Mouse (Mus musculus): ENCODE measurements at regions not wholly inside any gene's neighbourhood (a gene's known extent, or its start where the extent isn't known, plus 50 kb on each side); places are given as distances from the start of the nearest gene placed in this dataset.

- no peak for ATAC-seq
- Histone ChIP-seq H3K9me3 (ENCODE audit: control insufficient read depth) (no peaks in the 10 kb centered on the region), H3K9ac (ENCODE audit: low read depth, low read length) (no peak overlapping the region), H3K4me1 (replicated peaks; ENCODE audit: control insufficient read depth, insufficient read depth, low read length) (no peaks in the 10 kb centered on the region), H3K4me3 (ENCODE audit: low read depth, low read length) (no peak overlapping the region), H3K27ac (ENCODE audit: low read depth, low read length) (no peak overlapping the region), H3K4me2 (replicated peaks; ENCODE audit: low read depth) (peak overlapping the region; percentile 27; the same call in 1 of the 2 replicates), H3K27me3 (replicated peaks; ENCODE audit: control insufficient read depth, insufficient read depth, low read length) (no peaks in the 10 kb centered on the region), H3K36me3 (ENCODE audit: control insufficient read depth, insufficient read depth) (no peaks in the 10 kb centered on the region)
- no peak for TF ChIP-seq CTCF (IDR thresholded peaks at IDR 0.05; ENCODE audit: low read depth)
- 49% methylated on average over 12 of the region's 12 CpGs for WGBS
These were observed 137.5 kb upstream of the Btg1 start for GRCm38 (mm10) chr10:96479350-96479749.

- no peak overlapping the region for H3K27ac ChIP-seq (ENCODE audit: low read depth, low read length)
- 0 out of 2 replicates have a peak overlapping the region, but pooled peaks have one; percentile 27 for H3K4me2 ChIP-seq (replicated peaks; ENCODE audit: low read depth)
- H3K9ac ChIP-seq (ENCODE audit: low read depth, low read length), result no peak overlapping the region
- no peak overlapping the region for H3K4me3 ChIP-seq (ENCODE audit: low read depth, low read length)
- no peaks in the 10 kb centered on the region for H3K4me1 ChIP-seq (replicated peaks; ENCODE audit: control insufficient read depth, insufficient read depth, low read length)
- H3K9me3 ChIP-seq (ENCODE audit: control insufficient read depth), result no peaks in the 10 kb centered on the region
- 75% methylated on average over 8 of the region's 8 CpGs for WGBS
- no peaks in the 10 kb centered on the region for H3K36me3 ChIP-seq (ENCODE audit: control insufficient read depth, insufficient read depth)
- no peak for ATAC-seq
- H3K27me3 ChIP-seq (replicated peaks; ENCODE audit: control insufficient read depth, insufficient read depth, low read length), result no peaks in the 10 kb centered on the region
- TF ChIP-seq CTCF (IDR thresholded peaks at IDR 0.05; ENCODE audit: low read depth), result no peak
These were observed 137.0 kb upstream of the Btg1 start for GRCm38 (mm10) chr10:96479786-96480185.

- ATAC-seq, result no peak
- Histone ChIP-seq H3K27ac (ENCODE audit: low read depth, low read length) (no peak overlapping the region), H3K4me1 (replicated peaks; ENCODE audit: control insufficient read depth, insufficient read depth, low read length) (no peaks in the 10 kb centered on the region), H3K9ac (ENCODE audit: low read depth, low read length) (no peak overlapping the region), H3K36me3 (ENCODE audit: control insufficient read depth, insufficient read depth) (no peaks in the 10 kb centered on the region), H3K27me3 (replicated peaks; ENCODE audit: control insufficient read depth, insufficient read depth, low read length) (no peaks in the 10 kb centered on the region), H3K4me3 (ENCODE audit: low read depth, low read length) (no peak overlapping the region), H3K9me3 (ENCODE audit: control insufficient read depth) (no peaks in the 10 kb centered on the region), H3K4me2 (replicated peaks; ENCODE audit: low read depth) (no peak overlapping the region)
- no peak for TF ChIP-seq CTCF (IDR thresholded peaks at IDR 0.05; ENCODE audit: low read depth)
- WGBS, result 60% methylated on average over 14 of the region's 14 CpGs
These were observed 136.1 kb upstream of the Btg1 start for GRCm38 (mm10) chr10:96480453-96481324.

GRCm38 (mm10) chr10:96481325-96481638 is 135.5 kb upstream of the Btg1 start:
- WGBS, result 72% methylated on average over 8 of the region's 8 CpGs
- no peaks in the 10 kb centered on the region for H3K27me3 ChIP-seq (replicated peaks; ENCODE audit: control insufficient read depth, insufficient read depth, low read length)
- no peak for ATAC-seq
- H3K9me3 ChIP-seq (ENCODE audit: control insufficient read depth), result no peaks in the 10 kb centered on the region
- H3K36me3 ChIP-seq (ENCODE audit: control insufficient read depth, insufficient read depth), result no peaks in the 10 kb centered on the region
- H3K4me1 ChIP-seq (replicated peaks; ENCODE audit: control insufficient read depth, insufficient read depth, low read length), result no peaks in the 10 kb centered on the region
- H3K4me2 ChIP-seq (replicated peaks; ENCODE audit: low read depth), result no peak overlapping the region
- H3K9ac ChIP-seq (ENCODE audit: low read depth, low read length), result no peak overlapping the region
- no peak overlapping the region for H3K27ac ChIP-seq (ENCODE audit: low read depth, low read length)
- no peak overlapping the region for H3K4me3 ChIP-seq (ENCODE audit: low read depth, low read length)
- no peak for TF ChIP-seq CTCF (IDR thresholded peaks at IDR 0.05; ENCODE audit: low read depth)

- Histone ChIP-seq H3K9ac (ENCODE audit: low read depth, low read length) (no peak overlapping the region), H3K27me3 (replicated peaks; ENCODE audit: control insufficient read depth, insufficient read depth, low read length) (no peaks in the 10 kb centered on the region), H3K9me3 (ENCODE audit: control insufficient read depth) (no peaks in the 10 kb centered on the region), H3K27ac (ENCODE audit: low read depth, low read length) (no peak overlapping the region), H3K4me1 (replicated peaks; ENCODE audit: control insufficient read depth, insufficient read depth, low read length) (no peaks in the 10 kb centered on the region), H3K4me2 (replicated peaks; ENCODE audit: low read depth) (no peak overlapping the region), H3K4me3 (ENCODE audit: low read depth, low read length) (no peak overlapping the region), H3K36me3 (ENCODE audit: control insufficient read depth, insufficient read depth) (no peaks in the 10 kb centered on the region)
- no peak for ATAC-seq
- WGBS, result 91% methylated on average over 3 of the region's 3 CpGs
- no peak for TF ChIP-seq CTCF (IDR thresholded peaks at IDR 0.05; ENCODE audit: low read depth)
These were observed 130.1 kb upstream of the Btg1 start for GRCm38 (mm10) chr10:96486724-96487123.

- no peaks in the 10 kb centered on the region for H3K9me3 ChIP-seq (ENCODE audit: control insufficient read depth)
- H3K9ac ChIP-seq (ENCODE audit: low read depth, low read length), result no peak overlapping the region
- ATAC-seq, result no peak
- no peaks in the 10 kb centered on the region for H3K36me3 ChIP-seq (ENCODE audit: control insufficient read depth, insufficient read depth)
- no peak overlapping the region for H3K27ac ChIP-seq (ENCODE audit: low read depth, low read length)
- TF ChIP-seq CTCF (IDR thresholded peaks at IDR 0.05; ENCODE audit: low read depth), result no peak
- no peak overlapping the region for H3K4me3 ChIP-seq (ENCODE audit: low read depth, low read length)
- H3K27me3 ChIP-seq (replicated peaks; ENCODE audit: control insufficient read depth, insufficient read depth, low read length), result no peaks in the 10 kb centered on the region
- H3K4me2 ChIP-seq (replicated peaks; ENCODE audit: low read depth), result no peak overlapping the region
- no peaks in the 10 kb centered on the region for H3K4me1 ChIP-seq (replicated peaks; ENCODE audit: control insufficient read depth, insufficient read depth, low read length)
- WGBS, result 47% methylated on average over 1 of the region's 1 CpGs
These were observed 123.1 kb upstream of the Btg1 start for GRCm38 (mm10) chr10:96493706-96494105.
